Mouse (Mus musculus) lung, adult 10 weeks (tissue): Measurements from ENCODE around the gene Ska3. TPM values are rescaled to one million over a fixed set of nuclear protein-coding genes. Genes with fewer than 3 reads are reported as not detected.

Experiments
- polyA plus RNA-seq: library from polyadenylated mRNA; stranded (reverse); fragments of 350-450 nt; fragmentation: Illumina TruSeq; extraction: RNeasy Lipid Tissue Mini Kit (QIAGEN cat#74804); gene quantifications from one replicate; pipeline ENCODE4 v1.2.3, GENCODE M21; 2014; ENCODE audit warnings: low read depth, low replicate concordance; ENCODE audit not compliant: insufficient read depth

The Ska3 gene
- 0.20 TPM for polyA plus RNA-seq

GRCm38 (mm10) chr14:57825788-57826751 is at the start of gene Ska3, which contains the start of gene Mrpl57:
Gene Ska3 (minus strand): TSS chr14:57826185.
Gene Mrpl57 (plus strand): TSS chr14:57826234.

GRCm38 (mm10) chr14:57797991-57798931 is 27.7 kb downstream of the Ska3 start, which contains the start of gene Sap18:
Gene Sap18 (plus strand): TSS chr14:57798180.

GRCm38 (mm10) chr14:57758237-57758636 is 67.7 kb downstream of the Ska3 start, which contains the start of gene Lats2:
Gene Lats2 (minus strand): TSS chr14:57758388.

Other genes with a start within 250 kb of the Ska3 start
- gene Xpo4, start 160.8 kb downstream of the Ska3 start, polyA plus RNA-seq: 3.7 TPM
- gene Gm49361, start 80.1 kb downstream of the Ska3 start, polyA plus RNA-seq: not detected
- gene Lats2, start 67.8 kb downstream of the Ska3 start, polyA plus RNA-seq: 24.3 TPM
- 130 TPM for gene Sap18, start 28.0 kb downstream of the Ska3 start, polyA plus RNA-seq
- gene Mrpl57, start within 50 bp of the Ska3 start, polyA plus RNA-seq: 63.0 TPM
- 21.2 TPM for gene Zdhhc20, start 64.1 kb upstream of the Ska3 start, polyA plus RNA-seq
- gene Micu2, start 173.1 kb upstream of the Ska3 start, polyA plus RNA-seq: 31.5 TPM
- 0.31 TPM for gene Fgf9, start 244.4 kb upstream of the Ska3 start, polyA plus RNA-seq